Mouse (Mus musculus): ENCODE measurements around the gene Sept10.

GRCm38 (mm10) chr10:59220824-59221472, 699 bp downstream of the Sept10 start:
- TF ChIP-seq CTCF (IDR thresholded peaks at IDR 0.05; ENCODE audit: low read depth) (no peak), EP300 (IDR thresholded peaks at IDR 0.05; ENCODE audit: low read depth) (no peak)

Data from liver, postnatal 0 days (tissue).